Mouse (Mus musculus): ENCODE results near the gene Tspan5. TPM values are rescaled to one million over a fixed set of nuclear protein-coding genes. Genes with fewer than 3 reads are reported as not detected.

The Tspan5 gene
- total and polyA plus RNA-seq, 2 experiments from 2014 or later = 7.7 to 25.4 TPM

- no peaks in the 10 kb centered on the region for H3K36me3 ChIP-seq (replicated peaks; ENCODE audit: control insufficient read depth, insufficient read depth, low read length)
These were observed 92.2 kb downstream of the Tspan5 start for GRCm38 (mm10) chr3:138834174-138834573.

DNA sequence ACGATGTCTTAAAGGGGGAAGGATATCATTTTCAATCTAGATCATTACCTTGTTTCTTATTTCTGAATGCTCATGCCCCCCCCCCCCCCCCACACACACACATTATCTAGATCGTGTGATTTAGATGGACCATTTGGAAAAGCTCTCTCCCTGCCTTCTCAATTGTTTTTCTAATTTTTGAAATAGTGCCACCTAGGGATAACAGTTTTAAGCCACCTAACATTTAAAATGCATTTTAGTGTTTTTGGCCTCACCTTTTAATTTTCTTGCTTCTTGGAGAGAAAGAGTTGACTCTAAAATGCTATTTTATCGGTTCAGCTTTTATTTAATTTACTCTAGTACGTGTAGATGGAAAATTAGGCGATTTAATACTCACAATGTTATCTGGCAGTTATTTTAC lies 94.9 kb downstream of the Tspan5 start:
- ATAC-seq (ENCODE audit: insufficient read depth, low read depth) = no peak
- H3K4me1 ChIP-seq (ENCODE audit: control insufficient read depth, insufficient read depth) = no peaks in the 10 kb centered on the region
- no peak overlapping the region for H3K4me2 ChIP-seq (ENCODE audit: low read depth, low read length)
- no peak overlapping the region for H3K9ac ChIP-seq (replicated peaks; ENCODE audit: low read depth, low read length)
- TF ChIP-seq EP300 (IDR thresholded peaks at IDR 0.05; ENCODE audit: low read depth) (no peak), CTCF (IDR thresholded peaks at IDR 0.05; ENCODE audit: low read depth) (0 out of 2 replicates have a peak, but pooled peaks have one; percentile 4)
- 64% methylated on average over 5 of the region's 5 CpGs for WGBS
- H3K36me3 ChIP-seq (replicated peaks; ENCODE audit: control insufficient read depth, insufficient read depth, low read length) = no peaks in the 10 kb centered on the region
- no peak for DNase-seq (ENCODE audit: low spot score)
- H3K27me3 ChIP-seq (ENCODE audit: control insufficient read depth, insufficient read depth, low read length) = no peaks in the 10 kb centered on the region
- no peak overlapping the region for H3K4me3 ChIP-seq (ENCODE audit: low read depth, low read length)
- H3K9me3 ChIP-seq (replicated peaks; ENCODE audit: control insufficient read depth, low read length) = no peaks in the 10 kb centered on the region
- H3K27ac ChIP-seq (ENCODE audit: low read depth) = no peak overlapping the region

More at GRCm38 (mm10) chr3:138834174-138834573, 92.2 kb downstream of the Tspan5 start:
- no peak overlapping the region for H3K4me3 ChIP-seq (ENCODE audit: low read depth, low read length)
- H3K4me2 ChIP-seq (ENCODE audit: low read depth, low read length) = no peak overlapping the region
- 75% methylated on average over 11 of the region's 11 CpGs for WGBS
- no peak for DNase-seq (ENCODE audit: low spot score)
- no peaks in the 10 kb centered on the region for H3K4me1 ChIP-seq (ENCODE audit: control insufficient read depth, insufficient read depth)
- no peak overlapping the region for H3K27ac ChIP-seq (ENCODE audit: low read depth)
- TF ChIP-seq CTCF (IDR thresholded peaks at IDR 0.05; ENCODE audit: low read depth) = no peak
- no peak for TF ChIP-seq EP300 (IDR thresholded peaks at IDR 0.05; ENCODE audit: low read depth)
- no peak for ATAC-seq (ENCODE audit: insufficient read depth, low read depth)
- H3K27me3 ChIP-seq (ENCODE audit: control insufficient read depth, insufficient read depth, low read length) = no peaks in the 10 kb centered on the region
- H3K9me3 ChIP-seq (replicated peaks; ENCODE audit: control insufficient read depth, low read length) = no peaks in the 10 kb centered on the region
- no peak overlapping the region for H3K9ac ChIP-seq (replicated peaks; ENCODE audit: low read depth, low read length)

- ATAC-seq (ENCODE audit: insufficient read depth, low read depth) = no peak
- Histone ChIP-seq H3K27me3 (ENCODE audit: control insufficient read depth, insufficient read depth, low read length) (no peaks in the 10 kb centered on the region), H3K27ac (ENCODE audit: low read depth) (no peak overlapping the region)
These were observed 95.7 kb downstream of the Tspan5 start for GRCm38 (mm10) chr3:138837651-138838050.

GRCm38 (mm10) chr3:138839656-138840055 lies 97.7 kb downstream of the Tspan5 start:
- ATAC-seq (ENCODE audit: insufficient read depth, low read depth) = no peak
- Histone ChIP-seq H3K27ac (ENCODE audit: low read depth) (no peak overlapping the region), H3K9me3 (replicated peaks; ENCODE audit: control insufficient read depth, low read length) (no peaks in the 10 kb centered on the region), H3K36me3 (replicated peaks; ENCODE audit: control insufficient read depth, insufficient read depth, low read length) (no peaks in the 10 kb centered on the region), H3K27me3 (ENCODE audit: control insufficient read depth, insufficient read depth, low read length) (no peaks in the 10 kb centered on the region), H3K4me3 (ENCODE audit: low read depth, low read length) (no peak overlapping the region), H3K4me1 (ENCODE audit: control insufficient read depth, insufficient read depth) (no peaks in the 10 kb centered on the region), H3K4me2 (ENCODE audit: low read depth, low read length) (no peak overlapping the region), H3K9ac (replicated peaks; ENCODE audit: low read depth, low read length) (no peak overlapping the region)
- no peak for TF ChIP-seq EP300 (IDR thresholded peaks at IDR 0.05; ENCODE audit: low read depth)
- no peak for TF ChIP-seq CTCF (IDR thresholded peaks at IDR 0.05; ENCODE audit: low read depth)
- no peak for DNase-seq (ENCODE audit: low spot score)
- 75% methylated on average over 6 of the region's 6 CpGs for WGBS

More at GRCm38 (mm10) chr3:138837651-138838050, 95.7 kb downstream of the Tspan5 start:
- Histone ChIP-seq H3K9ac (replicated peaks; ENCODE audit: low read depth, low read length) (no peak overlapping the region), H3K4me1 (ENCODE audit: control insufficient read depth, insufficient read depth) (no peaks in the 10 kb centered on the region), H3K9me3 (replicated peaks; ENCODE audit: control insufficient read depth, low read length) (no peaks in the 10 kb centered on the region), H3K36me3 (replicated peaks; ENCODE audit: control insufficient read depth, insufficient read depth, low read length) (no peaks in the 10 kb centered on the region), H3K4me2 (ENCODE audit: low read depth, low read length) (no peak overlapping the region), H3K4me3 (ENCODE audit: low read depth, low read length) (no peak overlapping the region)
- 85% methylated on average over 6 of the region's 6 CpGs for WGBS
- TF ChIP-seq CTCF (IDR thresholded peaks at IDR 0.05; ENCODE audit: low read depth) = no peak
- no peak for TF ChIP-seq EP300 (IDR thresholded peaks at IDR 0.05; ENCODE audit: low read depth)
- no peak for DNase-seq (ENCODE audit: low spot score)

DNA sequence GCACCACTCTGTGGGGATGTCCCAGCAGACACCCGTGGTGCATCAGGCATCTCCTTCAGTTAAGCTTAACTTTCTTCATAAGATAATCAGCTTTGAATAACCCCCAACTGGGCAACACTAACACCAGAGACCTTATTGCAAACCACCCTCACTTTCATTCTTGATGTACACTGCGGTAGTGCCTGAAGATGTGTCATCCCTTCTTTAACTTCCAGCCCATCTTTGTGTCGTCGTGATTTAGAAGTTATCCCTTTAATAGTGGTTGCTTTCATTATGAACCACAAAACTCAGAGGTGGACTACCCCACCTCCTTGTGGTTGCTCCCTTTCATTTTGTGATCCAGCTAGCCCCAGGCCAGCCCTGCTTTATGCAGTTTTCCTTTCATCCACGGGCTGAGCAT lies 99.3 kb downstream of the Tspan5 start:
- WGBS = 78% methylated on average over 5 of the region's 5 CpGs
- no peak overlapping the region for H3K27ac ChIP-seq (ENCODE audit: low read depth)
- no peak for DNase-seq (ENCODE audit: low spot score)
- no peak for ATAC-seq (ENCODE audit: insufficient read depth, low read depth)
- no peaks in the 10 kb centered on the region for H3K9me3 ChIP-seq (replicated peaks; ENCODE audit: control insufficient read depth, low read length)
- no peak for TF ChIP-seq EP300 (IDR thresholded peaks at IDR 0.05; ENCODE audit: low read depth)
- TF ChIP-seq CTCF (IDR thresholded peaks at IDR 0.05; ENCODE audit: low read depth) = no peak
- no peak overlapping the region for H3K4me3 ChIP-seq (ENCODE audit: low read depth, low read length)
- H3K4me2 ChIP-seq (ENCODE audit: low read depth, low read length) = no peak overlapping the region
- no peaks in the 10 kb centered on the region for H3K4me1 ChIP-seq (ENCODE audit: control insufficient read depth, insufficient read depth)
- no peaks in the 10 kb centered on the region for H3K27me3 ChIP-seq (ENCODE audit: control insufficient read depth, insufficient read depth, low read length)
- no peak overlapping the region for H3K9ac ChIP-seq (replicated peaks; ENCODE audit: low read depth, low read length)
- H3K36me3 ChIP-seq (replicated peaks; ENCODE audit: control insufficient read depth, insufficient read depth, low read length) = no peaks in the 10 kb centered on the region

DNA sequence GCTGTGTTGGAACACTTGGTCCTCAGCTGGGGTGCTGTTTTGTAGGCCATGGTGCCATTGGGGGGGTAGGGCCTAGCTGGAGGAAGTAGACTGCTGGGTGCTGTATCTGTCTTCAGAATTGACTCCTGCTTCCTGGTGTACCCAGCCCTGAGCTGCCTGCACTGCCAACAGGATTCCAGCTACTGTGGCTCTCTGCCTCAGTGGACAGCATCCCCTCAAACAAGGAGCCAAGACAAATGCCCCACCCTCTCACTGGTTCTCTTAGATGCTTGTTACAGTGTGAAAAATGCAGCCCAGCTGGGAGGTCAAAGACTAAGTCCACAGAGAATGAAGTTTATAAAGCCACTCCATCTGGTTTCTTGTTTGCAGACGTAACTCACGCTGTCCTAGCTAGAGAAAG lies 101.2 kb downstream of the Tspan5 start:
- 85% methylated on average over 2 of the region's 2 CpGs for WGBS
- ATAC-seq (ENCODE audit: insufficient read depth, low read depth) (no peak), DNase-seq (ENCODE audit: low spot score) (no peak)
- H3K4me3 ChIP-seq (ENCODE audit: low read depth, low read length) = no peak overlapping the region
- TF ChIP-seq CTCF (IDR thresholded peaks at IDR 0.05; ENCODE audit: low read depth) (no peak), EP300 (IDR thresholded peaks at IDR 0.05; ENCODE audit: low read depth) (no peak)
- H3K9me3 ChIP-seq (replicated peaks; ENCODE audit: control insufficient read depth, low read length) = no peaks in the 10 kb centered on the region
- no peaks in the 10 kb centered on the region for H3K4me1 ChIP-seq (ENCODE audit: control insufficient read depth, insufficient read depth)
- H3K27ac ChIP-seq (ENCODE audit: low read depth) = no peak overlapping the region
- no peak overlapping the region for H3K4me2 ChIP-seq (ENCODE audit: low read depth, low read length)
- H3K9ac ChIP-seq (replicated peaks; ENCODE audit: low read depth, low read length) = no peak overlapping the region
- no peaks in the 10 kb centered on the region for H3K36me3 ChIP-seq (replicated peaks; ENCODE audit: control insufficient read depth, insufficient read depth, low read length)
- H3K27me3 ChIP-seq (ENCODE audit: control insufficient read depth, insufficient read depth, low read length) = no peaks in the 10 kb centered on the region
